Mouse (Mus musculus): ENCODE measurements at regions not wholly inside any gene's neighbourhood (a gene's known extent, or its start where the extent isn't known, plus 50 kb on each side); places are given as distances from the start of the nearest gene placed in this dataset.

- peak; percentile 35; the same call in 1 of the 2 replicates for TF ChIP-seq CTCF (IDR thresholded peaks at IDR 0.05; ENCODE audit: low read depth, low read length)
- TF ChIP-seq POLR2A (IDR thresholded peaks at IDR 0.05; ENCODE audit: extremely low read depth, insufficient read depth, low read length) = no peak
These were observed 312.1 kb upstream of the Cxadr start for GRCm38 (mm10) chr16:77989139-77989538.
